Mouse (Mus musculus) erythroblast, embryonic 14.5 days (primary cell): ENCODE results near the gene Cpa1. TPM values are rescaled to one million over a fixed set of nuclear protein-coding genes. Genes with fewer than 3 reads are reported as not detected.

Source experiments
- H3K27me3 ChIP-seq: 2 replicates; pipeline ENCODE4 v1.6.1; 2012; ENCODE audit warnings: inconsistent platforms; ENCODE audit not compliant: control insufficient read depth
- H3K36me3 ChIP-seq: 2 replicates; pipeline ENCODE4 v1.6.1; 2012; ENCODE audit warnings: mild to moderate bottlenecking, inconsistent platforms; ENCODE audit not compliant: control insufficient read depth
- H3K4me1 ChIP-seq: 2 replicates; pipeline ENCODE4 v1.6.1; 2012; ENCODE audit warnings: inconsistent platforms; ENCODE audit not compliant: control insufficient read depth
- H3K4me3 ChIP-seq: replicated peaks from 2 replicates; pipeline ENCODE3; 2012; ENCODE audit warnings: moderate library complexity, mild to moderate bottlenecking, inconsistent platforms
- H3K9me3 ChIP-seq: 2 replicates; pipeline ENCODE4 v1.6.1; 2012; ENCODE audit warnings: low read length, inconsistent platforms, mixed read lengths; ENCODE audit not compliant: control insufficient read depth
- GATA1 ChIP-seq: IDR thresholded peaks from 2 replicates; pipeline ENCODE4 v1.6.1; 2012; ENCODE audit warnings: low read length, inconsistent platforms, mixed read lengths
- TAL1 ChIP-seq: IDR thresholded peaks from 3 replicates; pipeline ENCODE4 v1.6.1; 2012; ENCODE audit warnings: low read length, inconsistent platforms, mixed read lengths
- polyA plus RNA-seq: library from polyadenylated mRNA; stranded (reverse); fragments of >175 nt; gene quantifications from 2 replicates; pipeline ENCODE4 v1.2.3, GENCODE M21; 2012

Cpa1 gene
- polyA plus RNA-seq, 1 experiment: not detected

- H3K4me3 ChIP-seq: peak overlapping the region; percentile 90
- H3K27me3 ChIP-seq: no peaks in the 10 kb centered on the region
- H3K4me1 ChIP-seq: peaks cover 16% of the 10 kb centered on the region
- H3K9me3 ChIP-seq: no peaks in the 10 kb centered on the region
- no peak for TF ChIP-seq TAL1
- no peak for TF ChIP-seq GATA1
- no peaks in the 10 kb centered on the region for H3K36me3 ChIP-seq
Observed at GRCm38 (mm10) chr6:30692826-30693225, 53.8 kb downstream of the Cpa1 start.

GRCm38 (mm10) chr6:30693350-30693991 lies 54.5 kb downstream of the Cpa1 start, which contains the start of gene Cep41:
Gene Cep41, minus strand, starts transcription at chr6:30693749.
- Histone ChIP-seq H3K9me3 (no peaks in the 10 kb centered on the region), H3K27me3 (no peaks in the 10 kb centered on the region), H3K4me3 (peak within 1 kb of the TSS; percentile 90), H3K4me1 (peaks cover 16% of the 10 kb centered on the region), H3K36me3 (no peaks in the 10 kb centered on the region)
- TF ChIP-seq GATA1 (no peak), TAL1 (no peak)

GRCm38 (mm10) chr6:30694209-30694608 lies 55.2 kb downstream of the Cpa1 start:
- H3K4me1 ChIP-seq: peaks cover 16% of the 10 kb centered on the region
- no peaks in the 10 kb centered on the region for H3K36me3 ChIP-seq
- H3K27me3 ChIP-seq: no peaks in the 10 kb centered on the region
- H3K9me3 ChIP-seq: no peaks in the 10 kb centered on the region
- TF ChIP-seq GATA1: no peak
- TF ChIP-seq TAL1: no peak
- H3K4me3 ChIP-seq: peak overlapping the region; percentile 90

Other genes starting within 250 kb of the Cpa1 start
- gene Zc3hc1, start 248.2 kb upstream of the Cpa1 start, polyA plus RNA-seq: 1.1 and 1.9 TPM in 2 replicates
- 0.87 and 0.88 TPM in 2 replicates for gene Klhdc10, start 237.3 kb upstream of the Cpa1 start, polyA plus RNA-seq
- 0.37 and 0.53 TPM in 2 replicates for gene Tmem209, start 129.4 kb upstream of the Cpa1 start, polyA plus RNA-seq
- not detected in 2 replicates for gene Ssmem1, start 129.4 kb upstream of the Cpa1 start, polyA plus RNA-seq
- gene Cpa2, start 97.6 kb upstream of the Cpa1 start, polyA plus RNA-seq: not detected in 2 replicates
- gene Cpa4, start 70.8 kb upstream of the Cpa1 start, polyA plus RNA-seq: not detected in 2 replicates
- gene Cpa5, start 28.2 kb upstream of the Cpa1 start, polyA plus RNA-seq: not detected in 2 replicates
- 1.3 TPM in 2 replicates for gene Cep41, start 54.5 kb downstream of the Cpa1 start, polyA plus RNA-seq
- 0.44 and 0.54 TPM in 2 replicates for gene Mest, start 84.3 kb downstream of the Cpa1 start, polyA plus RNA-seq